Mouse (Mus musculus) MEL-GATA-1-ER (cell line): ENCODE results near the gene Efna5.
A peak's percentile ranks its signal among the peaks of the same experiment; 100 is the strongest.

Experiments used
- DNase-seq: peaks from one replicate; pipeline ENCODE4 v3.0.0-alpha.2; 2012; ENCODE audit warnings: low read depth; ENCODE audit errors: extremely low read depth

Efna5 gene

DNA sequence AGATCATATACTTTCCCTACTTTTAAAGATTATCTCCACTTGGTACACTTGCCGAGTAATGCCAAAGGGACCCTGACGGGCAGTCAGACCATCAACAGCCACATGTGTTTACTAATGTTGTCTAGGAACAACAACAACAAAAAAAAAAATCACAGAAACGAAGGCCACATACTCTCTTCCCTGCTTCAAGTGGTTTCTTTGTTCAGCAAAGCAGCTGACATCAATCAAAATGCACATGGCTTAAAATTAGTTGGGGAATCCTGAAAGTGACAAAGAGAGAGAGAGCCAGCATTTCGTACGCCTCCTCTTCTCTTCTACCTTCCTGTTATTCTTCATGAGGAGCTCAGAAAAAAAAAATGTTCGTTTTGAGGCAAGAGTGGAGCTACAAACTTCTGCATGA is 266.4 kb downstream of the Efna5 start:
- no peak for DNase-seq

DNA sequence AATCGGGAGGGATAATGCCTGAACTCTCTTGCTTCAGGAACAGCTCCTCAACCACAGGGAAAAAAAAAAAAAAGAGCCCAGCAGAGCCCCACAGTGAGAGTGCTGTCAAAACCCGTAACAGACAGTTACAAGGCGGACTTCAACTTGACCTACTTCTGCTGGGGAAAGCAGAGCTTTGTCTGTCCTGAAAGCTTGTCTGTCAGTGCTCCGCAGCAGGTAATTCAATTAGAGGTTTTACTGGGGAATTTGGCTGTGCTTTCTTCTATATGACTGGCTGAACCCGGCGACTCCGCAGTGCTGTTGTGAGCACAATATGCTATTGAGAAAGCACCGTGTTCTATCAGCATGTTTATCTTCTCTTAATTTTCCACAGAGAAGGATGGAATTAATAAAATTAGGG is 266.9 kb downstream of the Efna5 start:
- DNase-seq = no peak

DNA sequence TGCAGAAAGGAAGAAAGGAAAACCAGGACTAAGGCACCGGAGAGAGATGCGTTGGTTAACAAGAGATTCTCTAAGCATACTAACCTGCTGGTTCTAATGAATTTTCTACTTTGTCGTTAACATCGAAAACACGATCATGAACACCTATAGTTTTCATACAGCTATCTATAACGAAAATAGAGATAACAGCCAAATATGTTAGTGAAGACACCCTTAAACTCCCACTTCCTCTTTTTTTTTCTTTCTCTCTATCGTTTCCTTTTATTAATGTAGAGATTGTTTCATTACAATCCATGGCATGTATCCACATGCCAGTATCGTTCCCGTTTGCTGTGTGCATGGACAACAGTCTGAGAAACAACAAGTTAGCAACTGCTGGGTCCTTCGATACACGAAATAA is 267.9 kb downstream of the Efna5 start:
- DNase-seq = peak; percentile 6

DNA sequence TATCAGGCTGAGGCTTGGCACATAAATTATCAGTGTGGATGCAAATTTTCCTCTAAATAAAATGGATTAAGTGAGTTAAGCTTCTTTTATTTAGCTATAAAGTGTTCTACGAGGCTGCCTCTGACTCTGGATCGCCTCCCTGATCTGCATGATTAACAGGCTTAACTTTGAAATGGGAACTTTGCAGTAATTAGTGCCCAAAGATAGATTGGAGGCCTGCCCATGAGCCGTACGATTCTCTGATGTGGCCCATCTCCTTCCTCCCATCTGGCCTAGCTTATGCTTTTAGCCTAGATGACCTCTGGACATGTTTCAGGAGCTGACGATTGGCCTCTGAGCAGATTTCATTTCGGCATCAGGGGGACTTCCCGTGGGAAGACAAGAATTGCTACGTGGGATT is 273.0 kb downstream of the Efna5 start:
- no peak for DNase-seq

DNA sequence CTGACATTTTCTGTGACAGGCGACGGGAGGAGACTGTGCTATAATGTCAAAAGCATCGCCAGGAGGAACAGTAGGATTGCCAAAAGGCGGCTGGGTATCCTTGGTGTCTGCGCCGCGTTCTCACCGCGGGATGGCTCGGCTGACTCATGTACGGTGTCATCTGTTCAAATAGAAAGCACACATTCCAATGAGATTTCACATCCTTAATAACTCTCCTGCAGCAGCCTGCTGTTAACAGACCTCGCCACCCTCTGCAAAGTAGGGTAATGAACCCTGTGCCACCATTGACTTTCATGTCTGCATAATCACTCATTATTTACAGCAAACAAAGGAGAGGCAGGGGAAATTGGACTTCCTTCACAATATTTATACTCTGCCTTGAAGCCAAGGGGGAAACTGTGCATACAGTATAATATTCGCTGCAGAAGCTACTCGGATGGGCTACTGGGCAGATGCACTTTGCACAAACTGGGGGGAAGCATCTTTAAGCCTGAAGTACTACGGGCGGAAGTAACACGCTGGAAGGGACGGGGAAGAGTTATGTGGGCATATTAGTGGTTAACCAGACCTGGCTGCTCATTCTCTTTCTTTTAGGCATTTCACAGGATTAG is 273.7 kb downstream of the Efna5 start:
- DNase-seq = no peak

DNA sequence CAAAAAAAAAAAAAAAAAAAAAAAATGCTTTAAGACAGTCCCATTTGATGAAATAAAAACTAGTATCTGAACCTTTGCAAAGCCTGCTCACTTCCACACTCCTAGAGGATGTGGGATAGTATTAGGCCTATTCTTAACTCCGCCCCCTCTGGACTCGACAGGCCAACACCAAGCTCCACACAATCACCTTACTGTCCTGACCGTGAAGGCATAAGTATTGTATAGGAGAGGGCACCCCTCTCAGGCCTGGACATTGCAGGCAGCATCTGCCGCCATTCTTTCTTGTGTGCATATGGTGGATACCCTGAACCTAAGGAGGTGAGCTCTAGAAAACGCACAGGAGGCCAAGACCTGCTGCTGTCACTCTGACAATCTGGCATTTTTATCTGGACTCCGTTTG is 274.4 kb downstream of the Efna5 start:
- no peak for DNase-seq

DNA sequence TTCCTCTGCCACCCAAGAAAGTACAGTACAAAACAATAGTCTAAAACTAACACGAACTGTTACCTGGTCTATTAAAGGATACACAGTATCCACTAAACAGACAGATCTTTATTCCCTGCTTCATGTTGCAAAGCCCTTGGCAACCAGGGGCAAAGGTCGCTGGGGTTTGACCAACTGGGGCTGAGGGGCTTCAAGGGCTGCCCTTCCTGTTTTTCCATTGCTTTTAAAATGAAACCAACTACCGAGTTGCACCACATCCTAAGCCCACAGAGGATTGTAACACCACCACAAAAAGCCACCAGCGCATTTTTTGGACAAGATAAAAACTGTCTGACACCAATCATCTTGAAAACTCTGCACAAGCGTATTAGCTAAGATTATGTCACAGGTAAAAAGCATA is 276.8 kb downstream of the Efna5 start:
- no peak for DNase-seq

DNA sequence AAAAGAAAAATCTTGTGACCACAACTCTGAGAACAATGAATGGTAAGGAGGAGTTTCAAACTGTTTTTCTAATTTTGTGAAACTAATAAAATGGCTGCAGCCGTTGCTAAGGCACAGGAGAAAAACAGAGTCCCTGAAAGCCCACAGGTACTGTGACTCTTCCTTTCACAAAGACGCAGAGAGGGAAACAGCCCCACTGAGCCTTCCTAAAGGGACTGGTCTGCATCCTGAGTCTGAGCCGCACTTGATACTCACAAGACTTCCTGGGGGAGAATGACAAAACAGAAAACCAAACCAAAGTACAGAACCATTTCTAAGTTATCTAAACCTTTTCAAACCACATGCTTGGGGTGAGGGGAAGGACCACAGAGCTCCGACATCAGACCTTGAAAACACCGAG is 277.5 kb downstream of the Efna5 start:
- DNase-seq = no peak

DNA sequence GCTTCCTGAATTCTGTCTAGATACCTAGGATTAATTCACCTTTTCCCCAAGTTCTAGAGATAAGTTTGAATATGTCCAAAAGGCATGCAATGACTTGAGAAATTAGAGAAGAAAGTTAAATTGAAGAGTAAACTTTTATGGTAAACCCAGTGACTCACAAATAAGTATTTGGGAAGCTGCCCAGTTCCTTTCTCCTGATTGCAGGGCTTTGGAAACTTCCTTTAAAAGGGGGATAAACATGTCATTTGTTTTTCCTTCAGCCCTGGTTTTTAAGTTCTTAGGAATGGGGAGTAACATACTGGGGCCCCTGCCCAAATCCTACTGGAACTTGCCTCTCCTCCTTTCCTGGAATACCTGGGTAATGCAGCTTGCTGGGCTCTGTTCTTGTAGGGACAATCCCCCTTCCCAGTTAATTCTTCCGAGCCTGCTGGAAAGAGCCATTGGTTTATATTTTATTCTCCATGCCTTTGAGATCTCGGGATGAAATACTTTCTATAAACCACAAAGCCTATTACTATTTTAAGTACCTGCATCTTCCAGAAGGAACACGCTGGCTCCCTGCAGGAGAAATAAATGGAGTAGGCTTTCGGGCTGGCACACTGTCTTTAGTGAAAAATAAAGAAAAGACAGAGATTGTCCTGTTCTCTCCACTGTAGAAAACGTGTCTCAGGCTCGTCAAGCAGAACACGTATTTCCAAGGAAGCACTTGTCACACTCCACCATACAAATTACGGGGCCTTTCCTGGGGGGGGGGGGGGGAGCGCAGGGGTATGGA is 282.2 kb downstream of the Efna5 start:
- DNase-seq = no peak

DNA sequence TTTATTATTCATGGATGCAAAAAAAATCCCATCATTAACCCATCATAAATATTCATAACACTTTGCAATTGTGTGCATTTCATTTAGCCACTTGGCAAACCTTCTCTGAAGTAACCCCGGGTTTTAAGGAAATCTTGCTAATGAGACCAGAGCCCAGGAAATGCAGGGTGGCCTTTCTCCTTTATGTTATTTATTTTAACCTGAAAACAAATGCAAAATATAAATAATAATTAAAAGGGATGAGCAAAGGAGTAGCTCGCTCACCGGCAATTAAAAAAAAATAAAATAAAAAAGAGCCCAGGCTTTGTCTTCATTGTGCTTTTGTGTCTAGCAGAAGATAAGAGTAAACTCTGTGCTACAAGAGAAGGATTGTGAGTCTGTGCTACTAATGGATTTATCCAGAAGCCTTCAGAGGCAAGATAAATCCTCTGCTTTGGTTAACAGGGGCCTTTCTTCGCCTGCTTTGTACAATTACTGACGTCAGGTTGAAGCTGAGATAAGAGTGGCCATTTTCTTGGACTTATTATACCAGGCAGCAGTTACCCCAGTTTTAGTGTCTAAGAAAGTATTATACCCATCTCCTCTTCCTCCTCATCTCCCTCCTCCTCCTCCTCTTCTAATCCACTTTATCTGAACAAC is 288.6 kb downstream of the Efna5 start:
- DNase-seq = no peak

DNA sequence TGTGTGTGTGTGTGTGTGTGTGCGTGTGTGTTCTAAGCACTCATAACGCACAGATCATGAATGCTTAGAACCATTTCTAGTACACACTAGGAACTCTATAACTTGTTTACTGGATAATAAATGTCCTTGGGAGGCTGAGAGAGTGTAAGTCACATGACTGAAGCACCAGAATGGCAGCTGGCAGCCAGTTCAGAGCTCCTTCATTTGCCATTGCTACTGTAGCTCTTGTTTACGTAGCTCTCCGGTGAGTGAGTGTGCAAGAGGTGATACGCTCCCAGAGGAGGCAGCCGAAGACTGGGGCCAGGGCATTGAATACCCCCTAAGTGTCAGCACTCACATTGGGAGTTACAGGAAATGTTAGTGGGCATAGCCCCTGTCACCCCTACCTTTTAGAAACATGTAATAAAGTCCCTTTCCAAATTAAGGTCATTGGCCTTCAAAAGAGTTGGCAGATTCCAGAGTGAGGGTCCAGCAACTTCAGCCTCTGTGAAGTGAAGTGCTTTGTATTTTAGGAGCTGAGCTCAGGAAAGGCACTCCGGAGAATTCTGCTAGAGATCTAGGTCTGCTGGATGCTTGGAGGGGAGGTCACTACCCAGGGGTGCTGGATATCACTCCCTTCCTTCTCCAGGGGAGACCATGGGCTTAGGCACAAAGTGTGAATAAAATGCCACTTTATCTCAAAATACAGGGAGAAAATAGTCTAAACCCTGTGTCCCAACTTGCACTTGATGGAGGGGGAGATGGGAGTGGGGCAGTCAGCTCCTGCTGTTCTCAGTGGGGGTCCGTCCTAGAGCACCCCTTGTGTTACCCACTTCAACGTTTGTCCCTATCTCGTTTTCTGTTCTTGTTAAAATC is 289.3 kb downstream of the Efna5 start:
- no peak for DNase-seq

DNA sequence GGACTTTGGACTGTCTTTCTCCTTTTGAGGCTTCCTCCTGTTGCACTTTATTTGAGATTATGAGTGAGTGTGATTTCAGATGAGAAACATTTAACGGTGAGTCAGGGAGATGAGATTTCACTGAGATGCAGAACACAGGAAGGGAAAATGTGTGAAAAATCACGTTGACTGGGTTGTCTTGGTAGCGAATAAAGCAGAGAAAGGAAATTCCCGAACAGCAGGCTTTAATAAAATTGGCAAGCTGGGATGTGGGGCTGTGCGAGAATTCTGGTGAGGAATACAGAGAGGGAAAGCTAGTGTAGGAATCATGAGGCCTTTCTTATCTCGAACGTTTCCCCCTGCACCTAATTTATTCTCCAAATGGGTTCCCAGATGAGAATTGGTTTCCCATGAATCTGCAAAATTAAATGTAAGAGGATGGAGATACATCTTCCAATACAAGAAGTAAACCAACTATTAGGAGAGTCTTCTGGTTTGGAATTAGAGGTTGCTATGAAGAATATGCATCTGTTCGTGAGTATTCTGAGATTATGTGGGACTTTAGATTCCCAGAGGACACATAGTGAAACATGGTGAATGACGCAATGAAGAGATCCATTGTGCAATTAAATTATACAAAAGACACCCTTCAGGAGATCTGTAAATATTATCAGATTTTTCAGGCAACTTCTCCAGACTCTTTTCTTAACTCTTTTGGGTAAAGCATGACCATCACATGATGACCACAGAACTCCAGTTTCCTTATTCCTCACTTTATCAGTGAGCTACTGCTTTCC is 290.2 kb downstream of the Efna5 start:
- DNase-seq = no peak

DNA sequence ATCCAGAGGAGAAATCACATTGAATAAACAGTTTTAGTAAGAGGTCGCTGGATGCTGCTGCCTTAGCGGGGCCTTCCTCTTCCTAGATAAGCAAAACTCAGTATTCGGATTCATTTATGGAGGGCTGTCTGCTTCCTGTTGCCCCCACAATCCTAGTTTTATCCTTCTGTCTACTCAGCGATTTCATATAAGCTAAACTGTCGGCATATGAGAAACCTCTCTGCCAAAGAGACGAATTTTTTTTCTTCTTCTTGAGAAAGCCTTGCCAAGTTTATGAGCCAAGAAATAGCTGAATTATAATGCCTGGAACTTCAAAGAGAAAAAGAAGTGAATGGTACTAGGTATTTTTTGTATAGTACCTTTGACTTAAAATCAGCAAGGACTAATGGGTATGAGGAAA is 301.0 kb downstream of the Efna5 start:
- DNase-seq = no peak

DNA sequence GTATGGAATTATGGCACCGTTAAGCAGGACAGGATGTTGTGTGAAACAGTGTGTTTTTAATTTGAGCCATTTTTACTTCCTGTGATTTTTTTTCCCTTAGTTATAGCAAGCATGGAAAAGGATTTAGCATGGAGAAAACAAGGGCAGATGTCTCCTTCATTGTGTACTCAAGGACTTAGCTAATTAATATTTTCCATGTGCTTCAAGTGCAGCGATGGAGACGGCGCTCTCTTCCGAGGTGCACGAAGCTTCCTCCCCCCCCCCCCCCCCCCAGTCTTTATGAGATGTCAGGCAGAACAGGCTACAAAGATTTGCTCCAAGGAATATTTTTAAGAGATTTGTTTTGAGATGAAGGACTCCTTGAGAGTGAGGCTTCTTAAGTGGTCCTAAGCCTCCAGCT is 301.5 kb downstream of the Efna5 start:
- DNase-seq = no peak

DNA sequence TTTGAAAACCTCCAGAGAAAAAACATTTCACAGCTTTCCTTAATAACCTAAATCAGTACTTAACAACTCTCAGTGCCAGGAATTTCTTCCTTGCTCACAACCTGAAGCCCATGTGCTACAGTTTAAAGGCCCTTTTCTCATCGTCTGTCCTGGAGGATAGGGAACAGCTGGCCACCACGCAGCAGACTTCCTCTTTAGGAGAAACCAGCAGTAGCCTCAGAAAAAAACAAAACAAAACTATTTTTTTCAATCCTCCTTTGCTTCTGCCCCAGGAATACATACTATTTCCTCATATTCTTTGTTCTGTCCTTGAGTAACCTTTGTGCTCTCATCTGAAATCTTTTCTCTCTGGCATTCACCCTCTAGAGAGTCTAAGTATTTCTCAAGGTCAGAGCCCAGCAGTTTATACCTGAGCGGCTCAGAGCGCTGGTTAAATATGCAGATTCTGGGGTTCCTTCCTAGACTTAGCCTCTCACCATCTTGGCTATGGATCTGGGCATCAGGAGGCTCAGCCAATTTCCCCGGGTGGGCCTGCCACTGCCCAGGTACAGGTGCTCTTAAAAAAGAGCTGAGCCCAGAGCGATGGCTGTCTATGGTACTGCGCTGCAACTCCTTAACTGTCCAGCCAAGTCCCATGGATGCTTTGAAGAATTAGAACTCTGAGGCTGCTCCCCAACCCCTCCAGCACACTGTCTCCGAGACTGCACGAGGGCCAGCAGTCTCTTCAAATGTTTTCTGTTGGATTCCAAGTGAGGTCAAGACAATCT is 306.4 kb downstream of the Efna5 start:
- DNase-seq = no peak

DNA sequence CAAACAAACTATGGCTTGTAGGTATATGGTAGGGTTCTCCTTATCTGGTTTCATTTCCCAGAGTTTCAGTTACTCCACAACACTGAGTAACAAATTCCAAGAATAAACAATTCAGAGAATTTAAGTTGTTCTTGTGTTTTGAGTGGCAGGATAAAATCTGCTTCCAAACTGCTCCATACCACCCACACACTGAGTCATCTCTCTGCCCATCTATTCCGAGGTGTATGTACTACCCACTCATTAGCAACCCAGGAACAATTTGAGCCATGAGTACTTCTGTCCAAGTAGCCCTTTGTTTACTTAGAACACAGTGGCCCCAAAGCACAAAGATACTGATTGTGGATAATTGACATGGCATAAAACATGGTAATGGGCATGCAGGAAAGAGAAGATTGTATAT is 311.0 kb downstream of the Efna5 start:
- no peak for DNase-seq

DNA sequence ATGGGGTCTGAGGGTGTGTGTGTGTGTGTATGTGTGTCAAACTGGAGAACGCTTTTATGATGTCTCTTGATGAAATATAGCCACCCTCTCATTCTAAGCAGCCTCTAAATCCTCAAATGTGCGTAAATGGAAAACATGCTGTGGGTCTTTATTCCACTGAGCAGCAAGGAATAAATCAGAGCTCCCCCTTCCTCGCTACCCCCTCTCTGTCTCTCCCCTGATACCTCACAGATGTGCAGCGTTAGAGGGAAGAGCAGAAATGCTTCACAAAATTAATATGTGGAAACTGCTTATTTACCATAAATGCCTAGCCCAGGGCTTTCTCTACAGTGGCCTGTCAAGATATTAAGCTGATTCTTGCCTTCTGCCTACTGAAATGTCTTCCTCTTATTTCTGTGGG is 313.1 kb downstream of the Efna5 start:
- no peak for DNase-seq

DNA sequence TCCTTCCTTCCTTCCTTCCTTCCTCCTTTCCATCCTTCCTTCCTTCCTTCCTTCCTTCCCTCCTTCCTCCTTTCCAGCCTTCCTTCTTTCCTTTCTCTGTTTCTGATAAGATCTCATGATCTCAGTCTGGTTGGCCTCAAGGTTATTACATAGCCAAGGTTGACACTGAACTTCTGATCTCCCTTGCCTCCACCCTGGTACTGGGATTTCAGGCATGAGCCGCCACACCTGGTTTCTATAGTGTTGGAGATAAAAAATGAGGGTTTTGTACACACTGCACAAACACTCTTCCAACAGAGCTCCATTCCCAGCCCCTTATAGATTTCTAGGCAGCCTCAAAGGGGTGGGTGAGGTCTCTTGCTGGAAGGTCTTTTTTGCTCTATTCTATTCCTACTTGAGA is 315.5 kb downstream of the Efna5 start:
- DNase-seq = no peak

DNA sequence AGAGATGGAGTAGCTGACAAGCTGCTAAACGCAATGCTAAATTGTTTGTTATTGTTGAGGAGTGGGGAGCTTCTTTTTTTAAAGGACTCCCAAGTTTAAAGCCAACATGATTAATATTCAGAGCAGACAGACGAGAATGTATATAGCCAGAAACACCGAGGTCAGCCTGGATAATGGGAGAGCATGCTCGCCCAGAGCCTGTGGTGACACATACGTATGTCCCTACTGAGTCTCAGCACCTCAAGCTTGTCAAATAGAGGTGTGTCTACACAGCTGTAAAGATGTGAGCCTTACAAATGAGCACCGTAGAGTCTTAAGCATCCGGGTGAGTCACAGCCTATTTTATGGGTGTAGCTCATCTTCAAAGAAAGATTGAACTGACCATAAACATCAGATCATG is 318.7 kb downstream of the Efna5 start:
- no peak for DNase-seq

DNA sequence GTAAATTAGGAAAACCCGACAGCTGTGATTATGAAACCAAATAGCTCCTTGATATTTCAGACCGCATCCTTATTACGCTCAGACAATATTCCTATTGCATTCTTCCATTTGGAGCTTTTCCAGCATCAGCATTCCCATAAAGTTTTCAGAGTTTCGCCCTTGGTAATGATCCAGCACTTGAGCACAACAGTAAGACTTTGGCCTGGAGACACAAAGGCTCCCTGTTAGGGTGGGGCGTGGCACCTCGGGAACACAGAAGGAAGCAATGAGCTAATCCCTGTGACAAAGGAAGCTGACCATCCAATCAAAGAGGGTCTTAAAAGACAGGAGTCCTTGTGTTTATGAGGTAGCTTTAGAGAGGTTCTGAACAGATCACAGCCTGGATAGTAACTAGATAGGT is 323.9 kb downstream of the Efna5 start:
- no peak for DNase-seq
